Mouse (Mus musculus) brain, embryonic 14.5 days (tissue): ENCODE measurements around the gene Zbtb9.
"Not testable (repeated sequence)": the region's sequence is repeated elsewhere in the genome, so short reads cannot be mapped to it uniquely, and the experiment has no call there.

Source experiments
- CTCF ChIP-seq: fragments of 200-500 bp; IDR thresholded peaks from 2 replicates; pipeline ENCODE4 v1.5.1; 2012; ENCODE audit warnings: inconsistent platforms, mild to moderate bottlenecking, moderate library complexity, borderline replicate concordance; ENCODE audit not compliant: insufficient read depth, insufficient read length; ENCODE audit errors: extremely low read depth
- POLR2A ChIP-seq: fragments of 200-500 bp; IDR thresholded peaks from 2 replicates; pipeline ENCODE4 v1.6.1; 2012; ENCODE audit warnings: mild to moderate bottlenecking, inconsistent platforms, borderline replicate concordance; ENCODE audit not compliant: poor library complexity, insufficient read depth, insufficient read length, severe bottlenecking; ENCODE audit errors: extremely low read depth

DNA sequence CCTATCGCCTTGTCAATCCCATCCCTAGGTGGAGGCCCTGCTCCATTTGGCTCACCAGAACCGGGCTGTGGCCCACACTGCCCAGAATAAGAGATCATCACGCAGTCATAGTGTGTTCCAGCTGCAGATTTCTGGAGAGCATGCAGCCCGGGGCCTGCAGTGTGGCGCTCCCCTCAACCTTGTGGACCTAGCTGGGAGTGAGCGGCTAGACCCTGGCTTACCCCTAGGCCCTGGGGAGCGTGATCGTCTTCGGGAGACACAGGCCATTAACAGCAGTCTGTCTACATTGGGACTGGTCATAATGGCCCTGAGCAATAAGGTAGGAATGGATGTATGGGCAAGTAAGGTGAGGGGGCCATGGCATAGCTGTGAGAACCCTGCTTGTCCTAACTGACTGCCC, 47.6 kb upstream of the Zbtb9 start:
- TF ChIP-seq CTCF, POLR2A: not testable (repeated sequence)
